Mouse (Mus musculus): ENCODE data around the gene Hp.

DNA sequence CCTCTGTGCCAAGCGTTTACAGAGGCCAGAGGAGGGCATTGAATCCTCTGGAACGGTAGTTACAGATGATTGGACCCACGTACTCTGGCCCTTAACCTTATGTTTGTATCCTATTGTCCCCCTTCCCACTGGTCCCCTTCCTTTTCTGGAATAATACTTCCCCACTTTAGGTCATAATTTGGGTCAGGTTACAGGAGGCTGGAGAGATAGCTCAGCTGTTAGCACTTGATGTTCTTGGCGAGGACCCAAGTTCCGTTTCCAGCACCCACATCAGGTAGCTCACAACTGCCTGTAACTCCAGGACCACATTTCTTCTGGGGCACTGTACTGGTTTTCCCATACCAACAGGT, 30.2 kb upstream of the Hp start:
- TF ChIP-seq EP300 (IDR thresholded peaks at IDR 0.05; ENCODE audit: low read depth), result no peak
- TF ChIP-seq CTCF (IDR thresholded peaks at IDR 0.05; ENCODE audit: low read depth), result no peak
